8 mouse cellular contexts compared by ENCODE assay signal in the genomic region with DNA sequence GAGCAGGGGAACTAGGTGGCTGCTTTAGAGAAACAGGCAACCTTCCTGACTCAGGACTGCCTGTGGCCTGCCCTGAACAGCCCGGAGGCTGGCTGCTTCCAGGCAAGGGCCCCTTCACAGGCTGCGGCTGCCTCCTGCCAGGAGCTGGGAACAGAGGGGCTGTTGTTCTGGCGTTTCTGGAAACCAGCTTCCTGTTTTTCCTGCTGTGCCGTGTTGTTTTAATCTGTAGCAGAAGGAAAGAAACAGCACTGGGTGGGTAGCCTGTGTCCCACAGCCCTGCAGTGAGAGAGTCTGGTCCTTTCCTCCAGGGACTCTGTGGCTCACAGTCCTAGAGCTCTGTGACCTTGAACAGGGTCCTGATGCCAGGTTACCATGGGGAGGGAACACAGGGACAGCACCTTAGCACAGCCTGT. TPM values are rescaled to one million over a fixed set of nuclear protein-coding genes. Genes with fewer than 3 reads are reported as not detected.
DNase-seq lines count a peak whose midpoint lies in the region; ATAC-seq and TF ChIP-seq lines count a peak whose summit lies in the region.

No protein-coding gene starts in this region.

- 28% methylated on average over 4 of the region's 4 CpGs for WGBS in cerebellum, adult 2 months
- WGBS in forebrain, embryonic 11.5 days = 9% methylated on average over 4 of the region's 4 CpGs
- 14% methylated on average over 4 of the region's 4 CpGs for WGBS in hindbrain, embryonic 14.5 days
- 33% methylated on average over 4 of the region's 4 CpGs for WGBS in liver, embryonic 11.5 days

- H3K36me3 ChIP-seq in forebrain, embryonic 11.5 days (ENCODE audit: control insufficient read depth, insufficient read depth, low read length) = no peaks in the 10 kb centered on the region
- no peaks in the 10 kb centered on the region for H3K36me3 ChIP-seq in hindbrain, embryonic 14.5 days (replicated peaks; ENCODE audit: control insufficient read depth, insufficient read depth)
- no peaks in the 10 kb centered on the region for H3K36me3 ChIP-seq in liver, embryonic 11.5 days (ENCODE audit: control insufficient read depth, insufficient read depth, low read length)

- H3K4me2 ChIP-seq in forebrain, embryonic 11.5 days (ENCODE audit: low read depth, low read length, severe bottlenecking) = no peak overlapping the region
- H3K4me2 ChIP-seq in hindbrain, embryonic 14.5 days (replicated peaks) = no peak overlapping the region
- no peak overlapping the region for H3K4me2 ChIP-seq in liver, embryonic 11.5 days

- H3K4me3 ChIP-seq in cerebellum, adult 2 months (replicated peaks; ENCODE audit: insufficient read depth, low read depth, low read length) = no peak overlapping the region
- no peak overlapping the region for H3K4me3 ChIP-seq in forebrain, embryonic 11.5 days (ENCODE audit: low read depth, low read length)
- no peak overlapping the region for H3K4me3 ChIP-seq in hindbrain, embryonic 14.5 days (replicated peaks; ENCODE audit: low read length)
- no peak overlapping the region for H3K4me3 ChIP-seq in liver, embryonic 11.5 days (ENCODE audit: low read depth, low read length)

- H3K27ac ChIP-seq in cerebellum, adult 2 months (ENCODE audit: insufficient read depth, low read length) = peak overlapping the region; percentile 65; the same call in 1 of the 2 replicates
- peak overlapping the region; percentile 86 for H3K27ac ChIP-seq in forebrain, embryonic 11.5 days (ENCODE audit: low read depth, low read length)
- H3K27ac ChIP-seq in hindbrain, embryonic 14.5 days = peak overlapping the region; percentile 65
- no peak overlapping the region for H3K27ac ChIP-seq in liver, embryonic 11.5 days (ENCODE audit: low read depth, low read length)

- peaks cover 15% of the 10 kb centered on the region for H3K4me1 ChIP-seq in cerebellum, adult 2 months (ENCODE audit: control insufficient read depth, insufficient read depth, low read length)
- peaks cover 8% of the 10 kb centered on the region; the same call in 1 of the 2 replicates for H3K4me1 ChIP-seq in forebrain, embryonic 11.5 days (replicated peaks; ENCODE audit: control insufficient read depth, insufficient read depth, low read length)
- H3K4me1 ChIP-seq in hindbrain, embryonic 14.5 days (replicated peaks; ENCODE audit: control insufficient read depth, insufficient read depth, low read length) = peaks cover 20% of the 10 kb centered on the region
- peaks cover 17% of the 10 kb centered on the region for H3K4me1 ChIP-seq in liver, embryonic 11.5 days (replicated peaks; ENCODE audit: control insufficient read depth, insufficient read depth, low read length)

- TF ChIP-seq POLR2A in cerebellum, adult 2 months (IDR thresholded peaks at IDR 0.05; ENCODE audit: borderline replicate concordance, insufficient read depth, low read length) = no peak

- intact Hi-C loops in left cerebral cortex, postnatal 14 days (cut with DNase I) = no loop called here

- peak in 1 of 2 experiments; percentile 42 for DNase-seq in cerebellum, adult 2 months
- DNase-seq in cerebellum, adult 11 months = no peak
- peak; percentile 85 for DNase-seq in Muller cell, postnatal 12 days (ENCODE audit: inconsistent ontology term)
- DNase-seq in forebrain, embryonic 11.5 days (ENCODE audit: low spot score) = peak; percentile 76
- no peak for DNase-seq in hindbrain, embryonic 14.5 days (ENCODE audit: low spot score)
- no peak for DNase-seq in liver, embryonic 11.5 days (ENCODE audit: low spot score)
- DNase-seq in testis, postnatal 14 days (ENCODE audit: low spot score) = peak; percentile 59
- no peak for DNase-seq in left cerebral cortex, postnatal 14 days (ENCODE audit: low spot score in 2 of 2)

- 0 out of 2 replicates have a peak overlapping the region, but pooled peaks have one; percentile 24 for H3K9ac ChIP-seq in forebrain, embryonic 11.5 days (ENCODE audit: low read length)
- no peak overlapping the region for H3K9ac ChIP-seq in hindbrain, embryonic 14.5 days
- H3K9ac ChIP-seq in liver, embryonic 11.5 days (ENCODE audit: low read depth, low read length) = no peak overlapping the region; the same call in 1 of the 2 replicates

- peak; percentile 75 for ATAC-seq in forebrain, embryonic 11.5 days (replicated peaks; ENCODE audit: low FRiP score)
- ATAC-seq in hindbrain, embryonic 14.5 days (ENCODE audit: low FRiP score) = peak; percentile 72
- 0 out of 2 replicates have a peak, but pooled peaks have one; percentile 34 for ATAC-seq in liver, embryonic 11.5 days (replicated peaks; ENCODE audit: low FRiP score)

- H3K27me3 ChIP-seq in cerebellum, adult 2 months (ENCODE audit: control insufficient read depth, insufficient read depth, low read length) = no peaks in the 10 kb centered on the region
- H3K27me3 ChIP-seq in forebrain, embryonic 11.5 days (ENCODE audit: control insufficient read depth, insufficient read depth, low read length) = no peaks in the 10 kb centered on the region
- no peaks in the 10 kb centered on the region for H3K27me3 ChIP-seq in hindbrain, embryonic 14.5 days (ENCODE audit: control insufficient read depth, insufficient read depth, low read length)
- no peaks in the 10 kb centered on the region for H3K27me3 ChIP-seq in liver, embryonic 11.5 days (replicated peaks; ENCODE audit: control insufficient read depth, insufficient read depth, low read length)

- no peak for TF ChIP-seq CTCF in cerebellum, adult 2 months (IDR thresholded peaks at IDR 0.05; ENCODE audit: borderline replicate concordance, insufficient read depth, low read depth, low read length)

- no peaks in the 10 kb centered on the region; the same call in 1 of the 2 replicates for H3K9me3 ChIP-seq in forebrain, embryonic 11.5 days (ENCODE audit: control insufficient read depth, low read length)
- no peaks in the 10 kb centered on the region for H3K9me3 ChIP-seq in hindbrain, embryonic 14.5 days (ENCODE audit: control insufficient read depth, low read length)
- no peaks in the 10 kb centered on the region for H3K9me3 ChIP-seq in liver, embryonic 11.5 days (ENCODE audit: control insufficient read depth, low read length)

RNA-seq across cellular contexts. Expression of a gene that starts 54.2 kb away (rescaled TPM):
- polyA plus RNA-seq in cerebellum, adult 2 months (2012; rRNA removed) = 10.3 and 10.6 TPM in 2 replicates
- 9.0 and 9.1 TPM in 2 replicates for polyA plus RNA-seq in forebrain, embryonic 11.5 days (2014; fragmentation: Nextera tagmentation; extraction: Ambion mirVana)
- 7.5 and 7.7 TPM in 2 replicates for polyA plus RNA-seq in hindbrain, embryonic 14.5 days (2014; fragmentation: Nextera tagmentation; extraction: Ambion mirVana)
- 8.2 and 8.4 TPM in 2 replicates for polyA plus RNA-seq in liver, embryonic 11.5 days (2014; fragmentation: Nextera tagmentation; extraction: Ambion mirVana)
- 10 to 100 TPM; 31.5 to 36.6 TPM for total RNA-seq in left cerebral cortex, postnatal 14 days (2021)

Comparison
In these comparisons a context has a peak if more than half of its experiments do, and no peak if none do; other contexts are left out.
1. DNase-seq: peak in Muller cell, postnatal 12 days (single experiment), forebrain, embryonic 11.5 days (single experiment) and testis, postnatal 14 days (single experiment); none in cerebellum, adult 11 months (single experiment), hindbrain, embryonic 14.5 days (single experiment), liver, embryonic 11.5 days (single experiment) and left cerebral cortex, postnatal 14 days (0 of 2).
2. Peak in every context shown above with its lines, with median percentiles within 50 percentile points of each other: ATAC-seq.